Mouse (Mus musculus) C2C12 (cell line): ENCODE results near the gene Txn2. TPM values are rescaled to one million over a fixed set of nuclear protein-coding genes. Genes with fewer than 3 reads are reported as not detected.
"Not testable (repeated sequence)": the region's sequence is repeated elsewhere in the genome, so short reads cannot be mapped to it uniquely, and the experiment has no call there.

Experiments used
- H3K27me3 ChIP-seq: one replicate; pipeline ENCODE4 v1.6.1; 2011; ENCODE audit not compliant: control insufficient read depth, insufficient read depth, insufficient read length
- H3K36me3 ChIP-seq: one replicate; pipeline ENCODE4 v1.6.1; 2011; ENCODE audit not compliant: control insufficient read depth, insufficient read depth
- H3K4me3 ChIP-seq: one replicate; pipeline ENCODE4 v1.5.1; 2011; ENCODE audit warnings: mild to moderate bottlenecking, control low read depth; ENCODE audit not compliant: poor library complexity, insufficient read depth, severe bottlenecking
- H3K79me2 ChIP-seq: one replicate; pipeline ENCODE4 v1.6.1; 2011; ENCODE audit not compliant: control insufficient read depth, insufficient read depth
- H3K79me3 ChIP-seq: one replicate; pipeline ENCODE4 v1.6.1; 2011; ENCODE audit warnings: low read depth, control low read depth
- H3ac ChIP-seq: one replicate; pipeline ENCODE3; 2011; ENCODE audit warnings: low read depth; ENCODE audit not compliant: control insufficient read depth, insufficient read length
- CEBPB ChIP-seq: IDR thresholded peaks from one replicate; pipeline ENCODE4 v1.6.1; 2011; ENCODE audit warnings: low read depth, mild to moderate bottlenecking, control low read depth, moderate library complexity
- CTCF ChIP-seq: IDR thresholded peaks from one replicate; pipeline ENCODE4 v1.5.1; 2011; ENCODE audit not compliant: control insufficient read depth, insufficient read depth, insufficient read length
- FOSL1 ChIP-seq: IDR thresholded peaks from one replicate; pipeline ENCODE4 v1.8.0; 2011; ENCODE audit warnings: mild to moderate bottlenecking, low read length; ENCODE audit not compliant: poor library complexity, insufficient read depth, severe bottlenecking
- MAX ChIP-seq: IDR thresholded peaks from one replicate; pipeline ENCODE4 v1.6.1; 2011; ENCODE audit warnings: mild to moderate bottlenecking, control low read depth
- MYOD1 ChIP-seq: IDR thresholded peaks from one replicate; pipeline ENCODE4 v1.6.1; 2011; ENCODE audit warnings: low read depth; ENCODE audit not compliant: control insufficient read depth, insufficient read length
- MYOG ChIP-seq: IDR thresholded peaks from one replicate; pipeline ENCODE4 v1.6.1; 2011; ENCODE audit not compliant: control insufficient read depth, insufficient read length; ENCODE audit errors: extremely low read depth
- USF1 ChIP-seq: IDR thresholded peaks from one replicate; pipeline ENCODE4 v1.6.1; 2011; ENCODE audit warnings: low read depth, mild to moderate bottlenecking, control low read depth, moderate library complexity
- polyA plus RNA-seq: library from polyadenylated mRNA; unstranded; fragments of >200 nt; fragmentation: generic; extraction: Trizol; gene quantifications from one replicate; pipeline ENCODE4 v1.2.1, GENCODE M21; 2012; ENCODE audit warnings: missing spikeins

Txn2 gene
- polyA plus RNA-seq, 1 experiment = 371 TPM

DNA sequence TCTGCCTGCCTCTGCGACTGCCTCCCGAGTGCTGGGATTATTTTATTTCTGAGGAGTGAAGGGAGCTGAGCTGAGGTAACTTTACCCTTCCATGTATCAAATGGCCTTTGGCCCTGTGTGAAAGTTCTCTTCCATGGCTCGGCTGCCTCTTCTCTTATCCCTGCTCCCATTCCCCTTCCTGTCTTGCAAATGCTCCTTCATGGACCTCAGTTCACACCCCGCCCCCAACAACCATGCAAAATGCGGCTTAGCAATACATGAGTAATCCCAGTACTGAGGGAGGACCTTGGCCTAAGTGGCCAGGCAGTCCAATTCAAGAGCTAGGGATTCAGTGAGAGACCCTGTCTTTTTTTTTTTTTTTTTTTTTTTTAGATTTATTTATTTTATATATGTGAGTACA is 60.5 kb downstream of the Txn2 start:
- TF ChIP-seq CEBPB (no peak), CTCF (no peak), FOSL1 (no peak), MAX (no peak), MYOG (no peak), USF1 (no peak), MYOD1 (no peak)
- Histone ChIP-seq H3ac (no peak overlapping the region), H3K4me3 (no peak overlapping the region), H3K79me2 (no peaks in the 10 kb centered on the region), H3K79me3 (no peaks in the 10 kb centered on the region), H3K36me3 (no peaks in the 10 kb centered on the region), H3K27me3 (no peaks in the 10 kb centered on the region)

DNA sequence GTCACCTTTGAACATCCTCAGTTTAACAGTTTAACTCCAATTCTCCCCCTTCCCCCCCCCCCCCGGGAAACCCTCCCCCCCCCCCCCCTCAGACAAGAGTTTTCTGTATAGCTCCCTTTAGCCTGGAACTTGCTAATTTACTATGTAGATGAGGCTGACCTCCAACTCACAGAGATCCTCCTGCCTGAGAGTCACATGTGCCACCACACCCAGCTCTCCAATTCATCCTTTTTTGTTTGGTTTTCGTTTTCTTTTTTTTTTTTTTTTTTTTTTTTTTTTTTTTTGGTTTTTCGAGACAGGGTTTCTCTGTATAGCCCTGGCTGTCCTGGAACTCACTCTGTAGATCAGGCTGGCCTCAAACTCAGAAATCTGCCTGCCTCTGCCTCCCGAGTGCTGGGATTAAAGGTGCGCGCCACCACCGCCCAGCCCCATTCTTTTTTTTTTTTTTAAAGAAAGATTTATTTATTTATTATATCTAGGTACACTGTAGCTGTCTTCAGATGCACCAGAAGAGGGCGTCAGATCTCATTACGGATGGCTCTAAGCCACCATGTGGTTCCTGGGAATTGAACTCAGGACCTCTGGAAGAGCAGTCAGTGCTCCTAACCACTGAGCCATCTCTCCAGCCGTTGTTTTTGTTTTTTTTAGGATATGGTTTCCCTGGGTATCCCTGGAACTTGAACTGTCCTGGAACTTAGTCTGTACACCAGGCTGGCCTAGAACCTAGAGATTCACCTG is 61.4 kb downstream of the Txn2 start:
- H3ac ChIP-seq, H3K27me3 ChIP-seq, H3K79me3 ChIP-seq, H3K4me3 ChIP-seq, H3K79me2 ChIP-seq, H3K36me3 ChIP-seq: not testable (repeated sequence)

DNA sequence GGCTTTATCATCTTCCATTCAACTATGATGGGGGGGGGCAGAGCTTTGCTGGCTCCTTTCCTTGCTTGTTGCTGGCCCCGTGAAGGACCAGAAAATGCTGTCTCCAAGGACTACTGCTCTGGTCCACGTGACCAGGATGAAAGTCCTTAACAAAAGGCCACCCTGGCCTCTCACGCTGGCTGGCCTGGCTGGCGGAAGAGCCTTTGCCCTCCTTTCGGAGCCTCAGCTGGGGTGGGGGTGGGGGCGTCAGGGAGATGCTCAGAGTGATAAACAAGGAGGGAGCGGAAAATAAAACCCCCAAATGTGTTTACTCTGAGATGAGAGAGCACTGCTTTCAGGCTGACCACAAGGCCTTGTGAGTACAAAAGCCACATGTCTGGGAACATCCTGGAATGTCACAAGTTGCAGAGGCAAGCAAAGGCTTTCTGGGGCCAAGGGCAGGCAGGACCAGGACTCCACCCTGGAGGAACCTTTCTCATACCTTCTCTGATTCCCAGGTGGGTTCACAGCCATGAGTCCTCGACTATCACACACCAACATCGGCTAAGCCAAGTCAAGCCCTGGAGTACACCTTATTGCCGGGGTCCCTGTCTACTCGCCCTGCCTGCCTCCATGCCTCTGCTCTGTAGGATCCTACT is 62.1 kb downstream of the Txn2 start:
- no peak for TF ChIP-seq CEBPB
- TF ChIP-seq USF1 = peak; percentile 69
- Histone ChIP-seq H3K36me3 (no peaks in the 10 kb centered on the region), H3K79me3 (no peaks in the 10 kb centered on the region)

More for the DNA sequence above, 62.1 kb downstream of the Txn2 start:
- no peaks in the 10 kb centered on the region for H3K79me2 ChIP-seq
- no peak overlapping the region for H3K4me3 ChIP-seq
- H3K27me3 ChIP-seq = no peaks in the 10 kb centered on the region
- H3ac ChIP-seq = no peak overlapping the region

Other genes starting within 250 kb of the Txn2 start
- gene Apol7e, start 230.1 kb downstream of the Txn2 start, polyA plus RNA-seq = not detected
- gene Apol9b, start 200.0 kb downstream of the Txn2 start, polyA plus RNA-seq = 49.1 TPM
- 0.46 TPM for gene Apol8, start 172.0 kb downstream of the Txn2 start, polyA plus RNA-seq
- gene Myh9, start 86.8 kb downstream of the Txn2 start, polyA plus RNA-seq = 580 TPM
- 7.3 TPM for gene Foxred2, start 27.7 kb upstream of the Txn2 start, polyA plus RNA-seq
- 428 TPM for gene Eif3d, start 41.8 kb upstream of the Txn2 start, polyA plus RNA-seq
- gene Cacng2, start 191.0 kb upstream of the Txn2 start, polyA plus RNA-seq = 0.02 TPM
- 34.5 TPM for gene Ift27, start 245.1 kb upstream of the Txn2 start, polyA plus RNA-seq